Mouse (Mus musculus): ENCODE measurements at regions not wholly inside any gene's neighbourhood (a gene's known extent, or its start where the extent isn't known, plus 50 kb on each side); places are given as distances from the start of the nearest gene placed in this dataset.

DNA sequence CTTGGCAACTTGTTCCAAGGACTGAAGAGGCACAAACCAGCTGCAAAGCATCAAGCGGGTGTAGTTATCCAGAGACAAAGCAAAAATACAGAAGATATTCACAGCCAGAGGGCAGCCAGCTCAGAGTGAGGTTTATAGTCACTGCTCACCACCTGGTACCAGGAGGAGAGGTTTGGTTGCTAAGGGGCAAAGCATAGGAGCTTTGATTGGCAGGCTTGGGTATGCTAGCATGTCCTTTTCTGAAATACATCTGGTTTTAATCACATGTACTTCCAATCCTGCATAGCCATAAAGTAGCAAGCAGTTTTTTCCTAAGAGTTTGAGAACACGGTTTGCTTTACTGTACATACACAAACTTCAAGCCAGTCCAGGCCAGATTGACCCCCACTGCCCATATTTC, 349.4 kb downstream of the Matn1 start:
- no peak for DNase-seq

DNA sequence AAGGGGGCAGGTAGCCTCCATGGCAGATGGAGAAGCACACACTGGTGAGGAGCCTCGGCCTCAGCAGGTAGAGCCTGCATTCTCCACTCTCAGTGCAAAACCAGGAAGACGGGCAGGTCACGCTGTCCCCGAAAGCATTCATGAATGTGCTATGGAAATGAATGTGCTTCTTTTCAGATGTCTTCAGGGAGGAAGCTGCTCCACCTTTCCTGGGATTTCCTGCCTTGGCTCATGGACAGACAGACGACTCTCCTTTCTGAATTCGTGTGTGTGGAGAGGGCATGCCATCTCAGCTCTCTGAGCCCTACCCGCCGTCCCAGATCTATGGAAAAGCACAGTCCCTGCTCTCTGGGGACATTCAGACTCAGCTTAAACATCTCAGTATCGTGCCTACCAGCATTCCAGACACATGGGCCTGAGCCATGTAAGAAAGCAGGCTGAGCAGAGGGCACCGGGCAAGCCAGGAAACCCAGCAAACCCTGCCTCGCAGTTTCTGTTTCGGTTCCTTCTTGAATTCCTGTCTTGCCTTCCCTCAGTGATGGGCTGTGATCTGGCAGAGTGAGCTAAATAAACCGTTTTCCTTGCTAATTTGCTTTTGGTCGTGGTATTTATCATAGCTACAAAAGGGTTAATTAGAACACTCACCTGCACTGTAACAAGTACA, 354.0 kb downstream of the Matn1 start:
- no peak for DNase-seq

DNA sequence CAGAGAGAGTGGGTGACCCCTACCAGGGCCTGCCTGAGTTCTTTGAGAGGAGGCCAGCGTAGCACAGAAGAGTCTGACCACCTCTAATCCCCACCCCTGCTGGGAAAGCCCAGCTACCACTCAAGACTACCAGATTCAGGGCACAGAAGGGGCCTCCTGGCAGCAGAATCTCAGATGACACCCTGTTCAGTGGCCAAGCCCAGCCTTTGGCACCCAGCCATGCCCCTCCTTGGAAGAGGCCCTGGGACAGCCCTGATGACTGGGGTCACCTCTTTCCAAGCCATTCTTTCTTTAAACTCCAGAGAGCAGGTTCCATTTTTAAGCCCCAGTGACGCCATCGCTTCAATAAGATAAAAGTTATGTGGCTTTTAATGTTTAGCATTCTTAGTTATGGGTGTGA, 359.8 kb downstream of the Matn1 start:
- DNase-seq = peak; percentile 17

DNA sequence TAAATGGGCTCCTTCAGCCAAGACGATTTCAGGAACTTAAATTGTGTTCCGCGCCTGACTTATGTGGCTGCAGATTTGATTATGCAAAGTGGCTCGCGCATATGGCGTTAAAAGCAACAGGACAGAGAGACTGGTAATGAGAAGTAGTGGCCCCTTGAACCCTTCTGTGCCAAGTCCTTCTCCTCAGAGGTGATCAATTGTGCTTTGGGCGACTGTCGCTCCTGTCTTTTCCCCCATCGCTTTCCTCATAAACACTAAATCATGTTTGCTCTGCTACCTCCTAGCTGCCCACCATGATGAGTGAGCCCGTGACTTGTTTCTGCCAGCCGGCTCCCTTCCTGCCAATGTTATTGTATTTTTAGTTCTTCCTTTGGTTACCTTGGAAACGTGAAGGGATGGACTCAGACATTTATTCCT, 360.2 kb downstream of the Matn1 start:
- DNase-seq = no peak

DNA sequence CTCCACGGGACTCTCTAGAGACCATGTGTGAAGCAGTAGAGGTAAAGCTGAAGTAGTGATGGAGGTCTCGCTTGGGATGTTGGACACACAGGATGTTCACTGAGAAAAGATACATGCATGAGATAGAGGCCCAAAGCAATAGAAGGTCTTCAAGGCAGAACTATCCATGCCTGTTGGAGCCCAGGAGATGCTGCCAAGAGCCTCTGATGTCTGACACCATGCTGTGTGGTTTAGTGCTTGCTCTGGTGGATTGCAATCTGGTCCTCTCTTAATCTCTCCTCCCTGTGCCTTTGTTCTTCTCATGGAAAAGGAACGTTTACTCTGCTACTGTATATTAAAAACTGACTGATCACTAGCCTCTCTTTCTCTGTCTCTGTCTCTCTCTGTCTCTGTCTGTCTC, 370.0 kb downstream of the Matn1 start:
- DNase-seq = no peak

DNA sequence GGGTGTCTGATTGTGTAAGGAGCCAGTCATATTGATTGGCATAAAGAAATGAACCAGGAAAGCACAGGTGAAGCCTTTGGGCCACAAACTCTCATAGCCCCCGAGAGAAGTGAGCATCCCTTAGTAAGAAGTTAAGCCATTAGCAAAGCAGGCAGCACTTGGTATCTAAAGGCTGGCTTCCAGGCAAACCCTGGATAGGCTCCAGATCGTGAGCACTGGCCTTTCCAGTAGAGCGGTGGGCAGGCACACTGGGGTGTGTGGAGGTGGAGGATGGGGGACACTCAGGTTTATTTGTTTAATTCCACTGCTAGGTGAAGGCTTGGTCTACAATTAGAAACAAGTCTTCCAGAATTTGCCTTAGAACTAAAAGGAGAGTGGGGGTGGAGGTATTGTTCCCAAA, 371.9 kb downstream of the Matn1 start:
- no peak for DNase-seq

DNA sequence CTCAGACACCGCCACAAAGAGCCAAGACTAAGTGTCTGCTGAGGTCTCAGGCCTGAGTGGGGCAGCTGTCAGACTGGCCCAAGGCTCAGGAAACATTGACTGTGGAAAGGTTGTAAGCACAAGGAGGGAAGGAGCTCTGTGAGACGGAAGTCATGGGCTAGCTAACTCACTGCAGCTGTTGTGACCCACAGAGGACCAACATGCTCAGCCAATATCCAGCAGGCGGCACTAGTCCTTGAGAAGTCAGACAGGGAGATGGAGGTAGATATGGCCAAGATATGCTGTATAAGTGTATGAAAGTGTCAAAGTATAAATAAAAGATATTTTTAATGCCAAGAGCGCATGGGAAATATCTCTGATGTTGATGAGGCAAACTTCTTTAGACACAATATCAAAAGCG, 378.1 kb downstream of the Matn1 start:
- DNase-seq = no peak

DNA sequence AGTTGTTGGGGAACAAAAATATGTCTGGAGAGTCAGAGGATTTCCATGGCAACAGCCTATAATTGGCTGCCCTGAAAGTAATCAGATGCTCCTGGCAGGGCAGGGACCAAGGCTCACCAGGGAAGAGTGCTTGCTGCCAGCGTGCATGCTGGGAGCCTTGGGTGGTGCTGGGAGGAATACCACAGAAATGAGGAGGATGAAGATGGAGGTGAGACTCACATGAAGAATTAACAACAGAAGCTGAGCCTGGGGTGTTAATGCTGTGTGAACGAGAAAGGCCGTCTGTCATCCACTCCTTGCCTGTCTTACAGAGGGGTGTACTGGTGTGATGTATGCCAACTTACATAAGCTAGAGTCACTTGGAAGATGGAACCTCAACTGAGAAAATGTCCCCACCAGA, 380.3 kb downstream of the Matn1 start:
- no peak for DNase-seq

DNA sequence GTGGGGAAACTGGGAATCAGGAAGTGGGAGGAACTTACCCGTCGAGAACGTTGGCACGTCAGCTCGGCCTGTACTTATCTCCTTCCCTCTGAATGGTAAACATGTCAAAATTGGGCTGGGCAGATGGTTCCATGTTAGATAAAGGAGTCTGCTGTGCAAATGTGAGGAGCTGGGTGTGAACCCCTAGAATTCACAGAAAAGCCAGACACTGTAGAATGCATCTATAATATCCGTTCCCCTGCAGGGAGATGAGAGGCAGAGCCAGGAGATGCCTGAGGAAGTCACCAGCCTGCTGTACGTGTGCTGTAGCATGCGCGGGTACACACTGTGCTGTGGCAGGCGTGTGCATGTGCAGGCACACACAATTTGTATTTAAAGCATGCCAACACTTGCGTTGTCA, 381.0 kb downstream of the Matn1 start:
- no peak for DNase-seq

DNA sequence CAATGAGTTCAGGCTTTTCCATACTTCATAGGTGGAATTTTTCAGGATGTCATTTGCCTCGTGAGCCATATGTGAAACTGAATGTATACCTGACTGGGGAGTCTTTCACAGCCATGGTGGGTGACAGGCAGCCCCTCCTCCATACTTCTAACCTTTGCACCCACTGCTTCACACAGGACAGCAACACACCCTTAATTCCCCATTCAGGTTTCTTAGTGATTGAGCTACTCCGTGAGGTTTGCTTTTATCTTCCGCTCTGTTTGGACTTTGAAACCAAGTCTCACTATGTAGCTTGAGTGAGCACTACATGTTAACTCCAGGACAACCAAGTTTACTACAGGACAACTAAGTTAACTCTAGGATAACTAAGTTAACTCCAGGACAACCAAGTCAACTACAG, 381.4 kb downstream of the Matn1 start:
- DNase-seq = no peak

DNA sequence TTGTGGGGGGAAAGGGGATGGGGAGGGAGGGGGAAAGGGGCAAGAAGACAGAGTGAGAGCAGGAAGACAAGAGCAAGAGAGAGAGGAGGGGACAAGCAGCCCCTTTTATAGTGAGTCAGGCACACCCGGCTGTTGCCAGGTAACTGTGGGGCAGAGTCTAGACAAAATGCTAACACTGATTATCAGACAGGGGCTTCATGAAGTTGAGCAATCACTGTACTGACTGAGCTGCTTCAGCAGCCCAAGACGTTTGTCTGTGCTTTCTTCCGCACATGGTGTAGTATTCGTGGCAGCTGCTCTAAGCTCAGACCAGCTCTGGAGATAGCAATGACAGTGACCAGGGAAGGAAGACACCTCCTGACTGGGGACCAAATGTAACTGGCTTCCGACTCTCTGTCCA, 385.2 kb downstream of the Matn1 start:
- DNase-seq = no peak

DNA sequence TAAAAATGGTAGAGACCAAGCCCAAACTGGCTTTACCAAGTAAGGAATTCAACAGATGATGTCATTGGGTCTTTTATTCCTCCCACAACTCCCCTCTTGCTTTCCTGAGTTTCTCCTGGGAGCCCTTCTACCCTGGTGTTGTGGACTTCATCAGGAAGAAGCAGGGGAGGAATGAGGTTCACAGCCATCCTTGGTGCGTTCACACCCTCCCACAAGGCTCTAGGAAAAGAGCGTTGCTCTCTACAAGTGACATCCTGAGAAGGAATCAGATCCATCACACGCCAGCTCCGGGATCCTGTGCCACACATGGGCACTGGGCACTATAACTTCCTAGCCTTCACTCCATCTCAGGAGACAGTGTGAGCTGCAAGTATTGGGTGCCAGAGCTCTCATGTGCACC, 387.5 kb downstream of the Matn1 start:
- no peak for DNase-seq

DNA sequence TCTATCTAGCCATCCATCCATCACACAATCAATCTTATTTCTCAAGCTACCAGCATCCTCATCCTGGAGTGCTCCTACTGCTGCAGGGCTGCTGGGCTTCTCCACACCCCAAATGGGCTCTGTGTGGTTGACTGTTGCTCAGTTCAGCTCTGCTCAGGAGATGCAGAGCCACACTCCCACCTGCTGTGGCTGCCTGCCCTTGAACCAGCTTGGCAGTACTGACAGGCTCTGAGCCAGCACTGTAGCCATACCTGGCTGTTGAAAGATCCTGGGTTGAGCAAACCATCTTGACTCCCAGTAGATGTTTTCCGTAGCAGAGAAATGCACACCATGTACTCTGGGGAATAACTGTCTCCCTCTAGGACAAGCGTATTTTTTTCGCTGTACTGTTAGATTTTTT, 392.6 kb downstream of the Matn1 start:
- no peak for DNase-seq

DNA sequence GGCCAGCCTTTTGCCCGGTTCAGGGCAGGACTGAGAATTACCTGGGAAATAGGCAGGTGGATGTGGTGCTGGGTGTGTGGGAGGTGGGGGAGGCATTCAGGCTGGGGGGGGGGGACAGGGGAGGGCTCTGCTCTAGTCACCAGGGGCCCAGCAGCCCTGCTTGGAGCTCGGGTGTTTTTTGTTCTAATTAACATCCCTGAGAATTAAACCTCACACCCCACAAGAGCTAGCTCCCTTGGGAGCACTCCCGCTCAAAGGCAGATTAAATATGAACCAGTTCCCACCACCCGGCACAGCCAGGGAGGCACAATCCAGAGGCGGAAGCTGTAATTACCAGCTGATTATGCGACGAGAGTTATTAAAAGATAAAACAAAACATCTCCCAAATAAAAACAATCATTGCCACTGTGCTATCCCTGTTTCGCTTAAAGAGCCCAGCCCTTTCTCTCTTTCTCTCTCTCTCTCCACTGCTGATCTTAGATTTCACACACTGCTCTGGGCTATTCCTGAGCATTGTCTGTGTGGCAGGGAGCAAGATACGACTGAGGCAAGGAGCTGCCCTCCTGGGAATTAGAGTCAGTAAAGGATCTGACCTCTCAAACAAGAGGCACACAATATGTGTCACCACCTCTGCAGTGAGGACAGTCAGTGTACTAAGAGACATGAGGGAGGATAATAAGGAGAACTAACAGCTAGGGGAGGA, 397.0 kb downstream of the Matn1 start:
- no peak for DNase-seq

DNA sequence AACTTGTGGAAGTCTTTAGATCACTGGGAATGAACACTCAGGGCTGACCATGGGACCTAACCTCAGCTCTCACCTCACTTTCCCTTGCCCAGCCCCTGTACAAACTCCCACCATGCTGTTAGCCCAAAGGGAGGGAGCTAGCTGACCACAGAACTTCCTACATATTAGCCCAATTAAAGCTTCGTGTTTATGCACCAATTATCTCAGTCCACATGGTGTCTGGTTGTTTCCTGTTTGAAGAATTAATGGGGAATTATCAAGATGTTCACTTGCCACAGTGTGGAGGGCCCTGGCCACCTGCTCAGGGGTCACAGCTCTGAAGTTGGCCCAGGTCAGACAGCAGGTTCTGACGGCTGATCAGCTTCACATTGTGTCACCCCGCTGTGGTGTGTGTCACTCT, 402.5 kb downstream of the Matn1 start:
- DNase-seq = no peak

DNA sequence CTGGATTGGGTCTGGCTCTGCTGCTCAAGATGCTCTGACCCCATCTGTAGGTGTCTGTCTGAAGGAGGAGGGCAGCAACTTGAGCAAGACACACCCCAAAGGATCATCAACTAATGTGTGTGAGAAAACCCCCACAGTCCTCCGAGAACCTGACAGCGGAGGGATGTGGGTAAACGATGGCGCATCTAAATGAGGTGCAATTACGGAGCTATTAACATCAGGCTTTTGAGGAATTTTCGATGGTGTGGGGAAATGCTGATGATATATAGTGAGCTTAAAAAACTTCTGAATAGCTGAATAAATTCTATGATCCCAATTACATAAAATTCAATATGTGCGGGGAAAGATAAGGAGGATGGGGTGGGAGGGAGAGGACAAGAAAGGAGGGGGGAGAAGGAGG, 406.1 kb downstream of the Matn1 start:
- no peak for DNase-seq

DNA sequence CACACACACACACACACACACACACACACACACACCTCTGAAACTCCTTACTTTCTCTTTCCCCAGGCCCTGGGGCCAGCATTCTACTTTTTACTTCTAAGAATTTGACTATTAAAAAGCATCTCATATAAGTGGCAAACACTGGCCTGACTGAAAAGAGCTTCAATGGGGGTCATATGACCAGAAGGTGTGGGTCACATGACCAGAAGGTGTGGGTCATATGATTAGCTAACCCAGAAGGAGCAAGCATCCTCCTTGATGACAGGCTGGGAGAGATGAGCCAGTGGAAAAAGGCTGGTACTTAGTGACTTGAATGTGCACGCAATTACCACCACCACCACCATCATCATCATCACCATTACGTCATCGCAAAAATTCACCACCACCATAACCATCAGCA, 410.7 kb downstream of the Matn1 start:
- no peak for DNase-seq

DNA sequence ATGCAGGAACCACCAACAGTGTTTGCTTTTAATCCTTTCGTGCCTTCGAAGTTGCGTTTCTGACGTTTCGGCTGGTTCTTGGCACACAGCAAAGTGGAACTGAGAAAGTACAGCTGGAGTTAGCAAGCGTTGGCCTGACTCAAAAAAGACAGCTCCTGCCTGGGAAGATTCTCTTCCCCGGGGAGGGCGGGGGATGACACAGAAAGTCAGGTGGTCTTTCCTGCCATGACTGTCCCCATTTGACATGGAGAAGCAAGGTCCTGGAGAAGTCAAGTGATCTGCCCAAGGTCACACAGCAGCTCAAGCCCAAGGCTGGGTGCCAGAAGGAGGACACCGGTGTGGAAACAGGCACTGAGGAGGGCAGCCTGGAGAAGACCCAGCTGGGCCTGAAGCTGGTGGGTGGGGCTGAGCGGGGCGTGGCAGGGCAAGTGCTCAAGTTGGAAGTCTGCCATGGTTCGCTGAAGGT, 411.4 kb downstream of the Matn1 start:
- no peak for DNase-seq

DNA sequence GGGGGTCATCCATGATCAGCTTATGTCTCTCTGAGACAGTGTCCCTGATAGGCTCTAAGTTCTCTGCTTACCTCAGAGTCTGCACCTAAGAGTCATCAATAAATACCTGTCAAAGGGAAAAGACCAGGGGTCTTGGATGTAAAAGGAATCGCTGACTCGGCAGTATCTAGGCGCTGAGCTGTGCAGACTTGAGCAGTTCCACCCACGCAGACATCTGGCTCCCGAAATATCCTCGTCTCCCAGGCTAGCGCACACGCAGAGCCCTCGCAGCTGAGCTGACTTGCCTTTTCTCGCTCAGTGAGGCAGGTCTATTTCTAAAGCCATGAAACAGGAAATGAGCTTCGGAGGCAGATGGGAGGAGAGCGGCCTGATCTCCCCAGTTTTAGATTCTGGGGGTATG, 412.1 kb downstream of the Matn1 start:
- DNase-seq = no peak

DNA sequence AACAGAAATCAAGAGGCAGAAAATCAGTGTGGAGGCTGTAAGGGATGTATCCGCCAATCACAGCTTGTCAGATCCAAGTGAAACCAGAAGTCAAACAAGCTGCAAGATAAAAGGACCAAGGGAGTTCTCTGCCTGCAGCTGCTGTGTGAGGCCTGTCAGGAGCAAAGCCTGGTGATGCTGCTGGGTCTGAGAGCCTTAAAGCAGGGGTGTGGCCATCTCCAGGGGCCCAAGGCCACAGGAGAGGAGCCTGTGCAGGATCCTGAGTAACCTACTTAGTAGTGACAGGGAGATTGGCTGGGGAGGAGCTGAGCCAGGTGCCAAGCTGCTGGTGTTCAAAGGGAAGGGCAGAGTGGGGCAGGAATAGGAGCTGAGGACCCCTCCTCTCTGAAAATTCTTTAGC, 418.8 kb downstream of the Matn1 start:
- DNase-seq = no peak

DNA sequence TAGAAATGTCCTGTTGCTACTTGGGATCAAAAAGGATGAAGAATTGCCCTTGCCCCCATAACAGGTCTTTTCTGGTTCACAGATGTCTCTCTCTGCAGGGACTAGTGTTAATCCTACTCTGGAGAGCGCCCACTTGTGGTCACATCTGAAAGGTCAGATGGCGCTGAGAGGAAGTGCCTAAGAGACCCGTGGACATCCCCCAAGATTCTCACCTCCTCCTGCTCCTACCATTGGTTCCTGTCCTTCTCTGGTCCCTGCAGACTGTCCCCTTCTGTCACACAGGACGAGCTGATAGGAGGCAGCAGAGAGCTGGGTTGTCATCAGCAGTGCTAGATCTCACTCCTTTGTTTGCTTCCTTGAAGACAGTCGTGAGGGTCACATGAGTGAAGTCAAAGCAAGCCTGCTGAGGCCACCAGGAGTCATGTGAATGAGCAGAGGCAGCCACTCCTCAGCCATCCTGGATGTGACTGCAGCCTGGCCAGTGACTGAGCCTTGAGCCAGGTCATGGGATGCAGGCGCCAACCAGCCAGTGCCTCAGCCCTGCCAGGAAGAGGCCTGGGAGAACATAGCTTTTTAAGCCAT, 420.6 kb downstream of the Matn1 start:
- peak; percentile 60 for DNase-seq

DNA sequence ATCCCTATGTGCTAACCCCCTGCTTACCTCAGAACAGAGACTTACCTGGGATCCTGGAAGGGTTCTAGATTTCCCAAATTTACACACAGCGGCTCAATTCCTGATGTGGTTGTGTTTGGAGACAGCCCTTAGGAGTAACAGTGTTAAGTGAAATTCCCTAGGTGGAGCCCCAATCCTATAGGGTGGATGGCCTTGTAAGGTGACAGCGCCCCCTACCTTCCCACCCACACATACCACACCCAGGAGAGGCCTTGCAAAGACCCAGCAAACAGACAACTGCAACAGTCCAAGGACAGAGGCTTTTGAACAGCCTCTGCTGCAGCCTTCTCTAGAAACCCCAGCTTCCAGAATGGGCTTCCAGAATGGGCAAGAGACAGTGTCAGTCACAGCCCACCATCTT, 421.8 kb downstream of the Matn1 start:
- no peak for DNase-seq

DNA sequence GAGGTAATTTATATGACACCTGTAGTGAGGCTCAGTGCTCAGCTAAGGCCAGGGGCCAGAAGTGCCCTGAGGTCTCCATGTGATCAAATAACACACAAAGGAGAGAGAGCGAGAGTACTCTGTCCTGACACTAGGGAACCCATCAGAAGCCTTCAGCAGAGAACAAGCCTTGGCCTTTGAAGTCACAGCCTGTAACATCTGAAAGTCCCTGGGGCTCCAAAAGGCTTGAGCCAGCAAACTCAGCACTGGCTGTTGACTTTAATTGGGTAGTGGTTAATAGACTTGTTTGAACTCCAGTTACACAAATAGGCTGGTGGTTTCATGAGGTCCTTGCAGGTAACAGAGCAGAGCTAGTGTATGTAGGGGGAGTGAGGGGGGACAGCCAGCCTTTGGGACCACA, 422.5 kb downstream of the Matn1 start:
- no peak for DNase-seq

DNA sequence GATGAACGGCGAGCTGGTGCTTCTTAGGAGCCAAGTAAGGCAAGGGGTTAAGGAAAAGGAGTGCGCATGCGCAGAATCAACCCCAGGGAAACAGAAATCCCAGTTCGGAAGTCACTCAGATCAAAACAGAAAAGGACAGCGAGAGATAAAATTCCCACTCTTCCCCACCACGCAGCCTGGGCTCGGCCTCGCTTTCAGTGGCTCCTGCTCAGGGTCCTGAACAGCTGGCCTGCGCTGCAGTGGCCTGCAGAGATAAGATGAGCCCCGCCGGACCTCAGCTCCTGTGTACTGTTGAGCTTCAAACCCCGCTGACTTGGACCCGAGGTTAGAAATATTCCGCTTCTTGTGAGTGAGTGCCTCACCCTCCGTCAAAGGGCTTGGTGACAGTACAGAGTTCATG, 428.3 kb downstream of the Matn1 start:
- no peak for DNase-seq
